Mouse (Mus musculus): ENCODE data around the gene Pcdh8. TPM values are rescaled to one million over a fixed set of nuclear protein-coding genes. Genes with fewer than 3 reads are reported as not detected.
A peak's percentile ranks its signal among the peaks of the same experiment; 100 is the strongest.

The Pcdh8 gene
- polyA plus RNA-seq (2016; fragmentation: Nextera tagmentation; extraction: Ambion mirVana), result 0.21 and 0.42 TPM in 2 replicates

DNA sequence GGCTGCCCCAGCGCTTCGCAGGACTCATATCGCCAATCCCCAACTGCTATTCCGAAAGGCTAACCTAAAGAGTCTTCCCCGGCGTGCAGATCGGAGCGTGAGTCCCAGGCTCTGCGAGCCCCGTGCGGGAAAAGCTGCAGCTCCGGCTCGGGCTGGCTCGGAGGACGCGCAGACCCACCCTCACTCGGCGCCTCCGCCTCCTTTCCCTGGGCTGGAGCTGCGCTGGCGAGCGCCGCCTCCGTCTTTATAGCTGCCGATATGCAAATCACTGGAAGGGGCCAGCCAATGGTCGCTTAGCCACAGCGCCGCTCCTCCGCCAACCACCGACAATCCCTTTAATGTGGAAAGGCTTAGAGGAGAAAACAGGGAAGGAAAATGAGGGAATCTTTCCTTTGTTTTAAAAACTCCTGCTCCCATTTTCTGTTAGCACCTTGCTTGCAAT lies at the start of gene Pcdh8:
Gene Pcdh8 (minus strand): TSS at position 219 of the 442 bp plus-strand sequence.
- ATAC-seq (ENCODE audit: insufficient number of reproducible peaks, low FRiP score), result peak; percentile 84
- WGBS, result under 1% methylated on average over 30 of the region's 30 CpGs
- Histone ChIP-seq H3K4me2 (peak within 1 kb of the TSS; percentile 92), H3K9ac (no peak within 1 kb of the TSS), H3K36me3 (no peaks in the 10 kb centered on the region), H3K27ac (ENCODE audit: poor library complexity, severe bottlenecking) (no peak within 1 kb of the TSS), H3K27me3 (replicated peaks) (peaks cover 89% of the 10 kb centered on the region), H3K4me3 (peak within 1 kb of the TSS; percentile 50), H3K4me1 (replicated peaks) (peaks cover 38% of the 10 kb centered on the region), H3K9me3 (replicated peaks) (0 out of 2 replicates have a peak, but pooled peaks cover 3% of the 10 kb centered on the region)

DNA sequence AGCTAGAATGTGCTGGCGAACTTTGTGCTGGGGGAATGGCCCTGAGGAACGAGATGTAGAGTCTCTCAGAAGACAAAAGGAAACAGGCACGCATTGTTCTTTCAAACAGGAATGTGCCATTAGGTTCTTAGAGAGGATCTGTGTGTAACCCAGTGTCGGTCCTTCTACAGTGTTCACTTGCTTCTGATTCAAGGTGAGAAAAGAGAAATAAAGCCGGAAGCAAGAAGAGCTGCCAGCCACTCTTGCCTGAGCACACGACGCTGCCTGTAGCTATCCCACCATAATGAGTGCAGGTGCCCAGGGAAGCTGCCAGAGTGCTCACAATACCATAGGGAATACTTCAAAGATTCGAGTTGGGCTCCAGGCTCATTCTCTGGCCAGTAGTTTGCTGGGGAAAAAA lies 43.6 kb upstream of the Pcdh8 start:
- 74% methylated on average over 8 of the region's 8 CpGs for WGBS
- H3K9me3 ChIP-seq (replicated peaks), result no peaks in the 10 kb centered on the region
- H3K27ac ChIP-seq (ENCODE audit: poor library complexity, severe bottlenecking), result no peak overlapping the region
- ATAC-seq (ENCODE audit: insufficient number of reproducible peaks, low FRiP score), result no peak
- H3K36me3 ChIP-seq, result no peaks in the 10 kb centered on the region
- no peak overlapping the region for H3K4me3 ChIP-seq
- H3K9ac ChIP-seq, result no peak overlapping the region
- no peaks in the 10 kb centered on the region for H3K4me1 ChIP-seq (replicated peaks)
- H3K27me3 ChIP-seq (replicated peaks), result no peaks in the 10 kb centered on the region
- H3K4me2 ChIP-seq, result no peak overlapping the region

DNA sequence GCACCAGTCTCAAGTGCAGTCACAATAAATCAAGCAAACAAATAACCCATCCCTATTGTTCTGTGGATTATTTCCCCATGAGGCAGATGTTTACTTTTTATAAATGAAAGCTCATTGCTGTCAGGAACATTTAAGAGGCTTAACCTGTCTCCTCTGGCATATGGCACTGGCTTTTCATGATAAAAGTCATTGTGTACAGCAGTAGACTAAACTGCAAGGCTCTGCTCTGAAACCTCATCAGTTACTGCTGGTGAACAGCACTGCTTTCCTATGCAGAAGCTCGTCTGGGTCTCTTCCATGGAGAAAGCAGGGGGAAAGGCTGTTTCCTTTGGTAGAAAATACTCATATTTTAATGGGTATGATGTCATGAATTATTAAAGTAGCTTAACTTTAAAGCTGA lies 43.0 kb upstream of the Pcdh8 start:
- WGBS, result 35% methylated on average over 1 of the region's 1 CpGs
- H3K27ac ChIP-seq (ENCODE audit: poor library complexity, severe bottlenecking), result no peak overlapping the region

GRCm38 (mm10) chr14:79793179-79793578 lies 22.1 kb upstream of the Pcdh8 start:
- no peak for ATAC-seq (ENCODE audit: insufficient number of reproducible peaks, low FRiP score)
- Histone ChIP-seq H3K4me1 (replicated peaks) (no peaks in the 10 kb centered on the region), H3K36me3 (no peaks in the 10 kb centered on the region), H3K27me3 (replicated peaks) (no peaks in the 10 kb centered on the region), H3K9ac (no peak overlapping the region), H3K4me3 (no peak overlapping the region), H3K4me2 (no peak overlapping the region), H3K9me3 (replicated peaks) (peaks cover 8% of the 10 kb centered on the region; the same call in 1 of the 2 replicates), H3K27ac (ENCODE audit: poor library complexity, severe bottlenecking) (no peak overlapping the region)
- WGBS, result 73% methylated on average over 8 of the region's 8 CpGs

More for the DNA sequence above, 43.0 kb upstream of the Pcdh8 start:
- no peak overlapping the region for H3K9ac ChIP-seq
- H3K4me1 ChIP-seq (replicated peaks), result no peaks in the 10 kb centered on the region
- no peaks in the 10 kb centered on the region for H3K9me3 ChIP-seq (replicated peaks)
- H3K4me3 ChIP-seq, result no peak overlapping the region
- ATAC-seq (ENCODE audit: insufficient number of reproducible peaks, low FRiP score), result no peak
- H3K27me3 ChIP-seq (replicated peaks), result no peaks in the 10 kb centered on the region
- H3K36me3 ChIP-seq, result no peaks in the 10 kb centered on the region
- no peak overlapping the region for H3K4me2 ChIP-seq

GRCm38 (mm10) chr14:79789535-79789934 lies 18.4 kb upstream of the Pcdh8 start:
- Histone ChIP-seq H3K4me1 (replicated peaks) (no peaks in the 10 kb centered on the region), H3K9ac (no peak overlapping the region), H3K4me2 (no peak overlapping the region), H3K4me3 (no peak overlapping the region), H3K27ac (ENCODE audit: poor library complexity, severe bottlenecking) (no peak overlapping the region), H3K27me3 (replicated peaks) (no peaks in the 10 kb centered on the region), H3K9me3 (replicated peaks) (0 out of 2 replicates have a peak, but pooled peaks cover 3% of the 10 kb centered on the region), H3K36me3 (no peaks in the 10 kb centered on the region)
- no peak for ATAC-seq (ENCODE audit: insufficient number of reproducible peaks, low FRiP score)
- WGBS, result 28% methylated on average over 4 of the region's 4 CpGs

DNA sequence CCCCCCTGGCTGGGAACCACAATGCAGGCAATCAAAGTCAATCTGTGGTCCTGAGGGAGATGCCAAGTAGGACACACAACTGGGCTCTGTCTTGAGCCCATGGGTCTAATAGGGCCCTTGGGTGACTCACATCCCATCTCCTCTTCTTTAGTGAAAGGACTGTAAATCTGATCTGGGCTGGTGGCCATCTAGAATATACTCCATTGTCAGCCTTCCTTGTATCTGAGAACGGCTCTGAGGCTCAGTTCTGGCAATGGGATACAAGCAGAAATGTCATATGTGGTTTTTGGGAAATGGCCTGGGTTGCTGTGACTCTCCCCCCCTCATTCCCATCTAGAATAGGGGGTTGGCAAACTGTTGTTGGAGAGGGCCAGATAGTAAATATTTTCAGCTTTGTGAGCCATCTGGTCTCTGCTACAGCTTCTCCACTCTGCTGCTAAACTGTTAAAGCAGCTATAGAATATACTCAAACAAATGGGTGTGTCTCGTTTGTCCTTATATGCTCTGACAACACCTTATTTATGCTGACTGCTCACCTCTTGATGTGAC lies 17.6 kb upstream of the Pcdh8 start:
- H3K27ac ChIP-seq (ENCODE audit: poor library complexity, severe bottlenecking), result no peak overlapping the region
- no peak overlapping the region for H3K4me3 ChIP-seq
- 0 out of 2 replicates have a peak, but pooled peaks cover 3% of the 10 kb centered on the region for H3K9me3 ChIP-seq (replicated peaks)
- H3K4me2 ChIP-seq, result no peak overlapping the region
- no peaks in the 10 kb centered on the region for H3K36me3 ChIP-seq
- H3K27me3 ChIP-seq (replicated peaks), result no peaks in the 10 kb centered on the region
- no peaks in the 10 kb centered on the region for H3K4me1 ChIP-seq (replicated peaks)
- H3K9ac ChIP-seq, result no peak overlapping the region
- no peak for ATAC-seq (ENCODE audit: insufficient number of reproducible peaks, low FRiP score)
- WGBS, result 48% methylated on average over 2 of the region's 2 CpGs

- no peak overlapping the region for H3K4me3 ChIP-seq
- 0 out of 2 replicates have a peak, but pooled peaks cover 3% of the 10 kb centered on the region for H3K9me3 ChIP-seq (replicated peaks)
- H3K27me3 ChIP-seq (replicated peaks), result no peaks in the 10 kb centered on the region
- no peak overlapping the region for H3K27ac ChIP-seq (ENCODE audit: poor library complexity, severe bottlenecking)
- H3K4me1 ChIP-seq (replicated peaks), result no peaks in the 10 kb centered on the region
- H3K4me2 ChIP-seq, result no peak overlapping the region
- H3K36me3 ChIP-seq, result no peaks in the 10 kb centered on the region
- no peak overlapping the region for H3K9ac ChIP-seq
- WGBS, result 79% methylated on average over 6 of the region's 6 CpGs
- ATAC-seq (ENCODE audit: insufficient number of reproducible peaks, low FRiP score), result no peak
Observed at GRCm38 (mm10) chr14:79787918-79788317, 16.8 kb upstream of the Pcdh8 start.

- no peak for ATAC-seq (ENCODE audit: insufficient number of reproducible peaks, low FRiP score)
- H3K27me3 ChIP-seq (replicated peaks), result no peaks in the 10 kb centered on the region
- H3K9ac ChIP-seq, result no peak overlapping the region
- no peak overlapping the region for H3K4me3 ChIP-seq
- no peak overlapping the region for H3K4me2 ChIP-seq
- H3K4me1 ChIP-seq (replicated peaks), result no peaks in the 10 kb centered on the region
- no peaks in the 10 kb centered on the region for H3K9me3 ChIP-seq (replicated peaks)
- WGBS, result 22% methylated on average over 4 of the region's 4 CpGs
- no peaks in the 10 kb centered on the region for H3K36me3 ChIP-seq
- H3K27ac ChIP-seq (ENCODE audit: poor library complexity, severe bottlenecking), result no peak overlapping the region
Observed at GRCm38 (mm10) chr14:79785400-79785799, 14.3 kb upstream of the Pcdh8 start.

DNA sequence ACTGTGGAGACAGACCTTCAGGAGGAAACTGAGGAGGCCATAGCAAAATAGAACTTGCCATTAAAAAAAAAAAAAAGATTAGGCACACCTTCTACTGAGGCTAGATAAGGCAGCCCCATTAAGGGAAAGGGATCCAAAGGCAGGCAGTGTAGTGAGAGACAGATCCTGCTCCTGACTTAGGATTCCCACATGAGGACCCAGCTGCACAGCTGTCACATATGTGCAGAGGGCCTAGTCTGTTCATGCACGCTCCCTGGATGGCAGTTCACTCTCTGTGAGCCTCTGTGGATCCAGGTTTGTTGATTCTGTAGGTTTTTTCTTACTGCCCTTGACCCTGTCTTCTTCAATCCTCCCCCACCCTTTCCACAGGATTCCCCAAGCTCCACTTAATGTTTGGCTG lies 9.8 kb upstream of the Pcdh8 start:
- Histone ChIP-seq H3K27me3 (replicated peaks) (peaks cover 8% of the 10 kb centered on the region; the same call in 1 of the 2 replicates), H3K36me3 (no peaks in the 10 kb centered on the region), H3K9ac (no peak overlapping the region), H3K27ac (ENCODE audit: poor library complexity, severe bottlenecking) (no peak overlapping the region), H3K9me3 (replicated peaks) (no peaks in the 10 kb centered on the region), H3K4me1 (replicated peaks) (no peaks in the 10 kb centered on the region), H3K4me2 (no peak overlapping the region), H3K4me3 (no peak overlapping the region)
- WGBS, result 50% methylated on average over 1 of the region's 1 CpGs
- no peak for ATAC-seq (ENCODE audit: insufficient number of reproducible peaks, low FRiP score)

GRCm38 (mm10) chr14:79780332-79780731 lies 9.2 kb upstream of the Pcdh8 start:
- H3K4me1 ChIP-seq (replicated peaks), result no peaks in the 10 kb centered on the region
- no peaks in the 10 kb centered on the region for H3K9me3 ChIP-seq (replicated peaks)
- no peaks in the 10 kb centered on the region for H3K36me3 ChIP-seq
- H3K9ac ChIP-seq, result no peak overlapping the region
- peaks cover 13% of the 10 kb centered on the region for H3K27me3 ChIP-seq (replicated peaks)
- no peak for ATAC-seq (ENCODE audit: insufficient number of reproducible peaks, low FRiP score)
- H3K4me2 ChIP-seq, result no peak overlapping the region
- no peak overlapping the region for H3K27ac ChIP-seq (ENCODE audit: poor library complexity, severe bottlenecking)
- 43% methylated on average over 6 of the region's 6 CpGs for WGBS
- no peak overlapping the region for H3K4me3 ChIP-seq

DNA sequence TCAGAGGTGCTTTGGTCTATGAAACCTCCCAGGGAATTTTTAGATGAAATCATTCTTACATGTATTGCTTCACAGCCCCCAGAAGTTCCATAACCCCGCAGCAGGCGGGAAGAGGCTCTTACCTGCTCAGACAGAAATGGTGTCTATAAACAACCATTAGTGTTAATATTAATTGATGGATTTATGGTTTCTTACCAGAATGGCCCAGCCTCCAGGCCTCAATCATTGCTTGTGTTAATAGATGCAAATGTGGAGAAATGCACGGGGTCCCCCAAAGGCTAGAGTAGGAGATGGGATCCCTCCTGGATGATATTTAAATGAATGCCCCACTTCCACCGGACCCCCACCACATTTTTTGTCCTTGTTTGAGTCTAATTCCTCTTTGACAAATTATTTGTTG lies 8.7 kb upstream of the Pcdh8 start:
- Histone ChIP-seq H3K4me2 (no peak overlapping the region), H3K27me3 (replicated peaks) (peaks cover 18% of the 10 kb centered on the region), H3K4me3 (no peak overlapping the region), H3K4me1 (replicated peaks) (no peaks in the 10 kb centered on the region), H3K27ac (ENCODE audit: poor library complexity, severe bottlenecking) (no peak overlapping the region), H3K9me3 (replicated peaks) (no peaks in the 10 kb centered on the region), H3K9ac (no peak overlapping the region), H3K36me3 (no peaks in the 10 kb centered on the region)
- ATAC-seq (ENCODE audit: insufficient number of reproducible peaks, low FRiP score), result no peak
- 55% methylated on average over 4 of the region's 4 CpGs for WGBS

Data from heart, embryonic 12.5 days (tissue).